Mouse (Mus musculus): ENCODE data around the gene Cdc42se2. TPM values are rescaled to one million over a fixed set of nuclear protein-coding genes. Genes with fewer than 3 reads are reported as not detected.

The Cdc42se2 gene
- total RNA-seq, 2 experiments from 2014 or later = 12.5 to 39.0 TPM

DNA sequence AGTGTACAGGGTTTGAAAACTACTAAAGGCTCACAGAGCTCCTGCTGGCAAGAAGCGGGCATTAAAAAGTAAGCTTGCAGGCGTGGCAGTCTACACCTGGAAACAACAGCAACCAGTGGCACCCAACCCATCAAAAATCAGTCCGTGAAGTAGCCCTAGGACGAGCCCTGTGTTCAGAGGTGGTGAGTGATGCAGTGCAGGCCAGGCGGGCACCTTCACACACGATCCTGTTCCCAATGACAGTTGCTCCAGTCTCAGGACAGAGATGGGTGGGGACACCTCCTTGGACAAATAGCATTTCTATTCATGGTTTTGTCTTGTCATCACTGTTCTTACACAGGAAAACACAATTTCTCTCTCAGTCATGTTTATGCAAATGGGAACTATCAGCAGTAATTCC is 65.4 kb downstream of the Cdc42se2 start:
- ATAC-seq (replicated peaks; ENCODE audit: low FRiP score, poor library complexity, severe bottlenecking) = no peak

DNA sequence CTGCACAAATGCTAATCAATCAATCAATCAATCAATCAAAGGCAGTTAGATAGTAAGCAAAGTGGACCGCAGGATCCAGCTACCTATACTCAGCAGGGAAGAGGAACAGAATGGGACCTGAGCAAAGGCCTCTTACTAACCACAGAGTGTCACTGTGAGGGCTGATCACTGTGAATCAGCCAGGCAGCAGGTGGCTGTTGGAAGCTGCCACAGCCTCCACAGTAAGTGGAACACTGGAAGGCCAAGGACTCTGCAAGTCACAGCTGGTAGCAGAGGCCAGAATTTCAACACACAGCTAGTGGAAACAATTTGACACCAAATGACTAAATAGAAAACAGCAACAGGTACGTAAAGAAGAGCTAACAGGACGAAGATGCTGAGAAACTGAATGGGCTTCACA is 68.9 kb downstream of the Cdc42se2 start:
- ATAC-seq (replicated peaks; ENCODE audit: low FRiP score, poor library complexity, severe bottlenecking) = no peak

DNA sequence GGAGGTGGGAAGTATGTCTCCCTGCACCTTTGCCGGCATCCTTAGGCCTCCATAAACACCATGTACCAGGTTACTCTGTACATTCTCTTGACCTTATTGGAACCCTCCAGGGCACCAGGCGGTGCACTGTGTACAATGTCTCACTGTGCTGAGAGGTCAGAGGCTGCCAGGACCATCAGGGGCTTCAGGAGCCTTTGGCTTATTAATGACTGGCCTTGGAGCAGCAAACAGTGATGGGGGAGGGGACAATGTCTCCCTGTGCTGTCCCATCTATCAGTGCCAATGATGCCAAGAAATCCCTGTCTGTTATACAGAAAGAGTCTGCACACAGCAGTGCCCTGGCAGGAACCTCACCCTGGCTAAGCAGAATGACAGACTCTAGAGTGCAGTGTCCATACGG is 69.6 kb downstream of the Cdc42se2 start:
- ATAC-seq (replicated peaks; ENCODE audit: low FRiP score, poor library complexity, severe bottlenecking) = no peak

- ATAC-seq (replicated peaks; ENCODE audit: low FRiP score, poor library complexity, severe bottlenecking) = no peak
These were observed 74.6 kb downstream of the Cdc42se2 start for GRCm38 (mm10) chr11:54712849-54713248.

GRCm38 (mm10) chr11:54710512-54711293 is 76.8 kb downstream of the Cdc42se2 start:
- no peak for ATAC-seq (replicated peaks; ENCODE audit: low FRiP score, poor library complexity, severe bottlenecking)

GRCm38 (mm10) chr11:54709645-54710044 is 77.8 kb downstream of the Cdc42se2 start:
- ATAC-seq (replicated peaks; ENCODE audit: low FRiP score, poor library complexity, severe bottlenecking) = no peak

DNA sequence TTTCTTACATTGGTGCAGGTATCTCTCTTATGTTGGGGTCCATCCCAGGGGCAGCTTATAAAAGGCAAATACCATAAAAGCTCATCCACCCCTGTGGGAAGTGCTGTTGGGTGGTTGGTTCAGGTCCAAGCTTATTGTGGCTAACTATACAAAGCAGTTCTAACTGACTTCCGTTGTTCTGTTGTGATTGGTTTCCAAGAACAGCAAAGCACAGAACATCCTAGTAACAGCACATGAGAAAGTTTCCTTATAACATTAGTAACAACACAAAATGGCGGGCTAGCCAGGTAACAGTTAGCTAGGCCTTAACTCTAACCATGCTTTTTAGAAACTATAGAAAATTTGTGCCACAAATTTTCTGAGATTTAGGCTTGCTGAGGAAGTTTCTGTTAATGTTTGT is 79.3 kb downstream of the Cdc42se2 start:
- no peak for ATAC-seq (replicated peaks; ENCODE audit: low FRiP score, poor library complexity, severe bottlenecking)

GRCm38 (mm10) chr11:54703306-54703705 is 84.2 kb downstream of the Cdc42se2 start:
- 0 out of 2 replicates have a peak, but pooled peaks have one; percentile 42 for ATAC-seq (replicated peaks; ENCODE audit: low FRiP score, poor library complexity, severe bottlenecking)

GRCm38 (mm10) chr11:54701848-54702247 is 85.6 kb downstream of the Cdc42se2 start:
- no peak for ATAC-seq (replicated peaks; ENCODE audit: low FRiP score, poor library complexity, severe bottlenecking)

DNA sequence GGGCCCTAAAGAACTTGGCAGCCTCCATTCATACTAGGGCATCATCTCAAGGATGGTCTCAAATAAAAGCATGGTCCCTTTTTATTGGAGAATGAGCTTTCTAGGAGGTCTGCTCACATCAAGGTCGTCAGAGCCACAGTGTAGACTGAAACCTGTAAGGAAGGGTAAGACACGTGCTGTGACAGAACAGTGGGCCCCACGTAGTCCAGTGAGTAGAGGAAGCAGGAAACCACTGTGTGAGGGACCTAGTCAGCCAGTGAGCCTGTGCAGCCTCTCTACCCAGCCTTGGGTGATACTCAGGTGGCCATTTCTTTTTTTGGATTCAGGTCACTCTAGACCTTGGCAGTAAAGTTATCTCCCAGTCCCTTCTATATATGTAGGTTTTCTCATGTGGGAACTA is 87.5 kb downstream of the Cdc42se2 start:
- no peak for ATAC-seq (replicated peaks; ENCODE audit: low FRiP score, poor library complexity, severe bottlenecking)

GRCm38 (mm10) chr11:54698636-54699035 is 88.8 kb downstream of the Cdc42se2 start:
- no peak for ATAC-seq (replicated peaks; ENCODE audit: low FRiP score, poor library complexity, severe bottlenecking)

- ATAC-seq (replicated peaks; ENCODE audit: low FRiP score, poor library complexity, severe bottlenecking) = no peak
These were observed 89.9 kb downstream of the Cdc42se2 start for GRCm38 (mm10) chr11:54697611-54698010.

GRCm38 (mm10) chr11:54695951-54696350 is 91.5 kb downstream of the Cdc42se2 start:
- ATAC-seq (replicated peaks; ENCODE audit: low FRiP score, poor library complexity, severe bottlenecking) = no peak

GRCm38 (mm10) chr11:54694291-54694690 is 93.2 kb downstream of the Cdc42se2 start:
- no peak for ATAC-seq (replicated peaks; ENCODE audit: low FRiP score, poor library complexity, severe bottlenecking)

DNA sequence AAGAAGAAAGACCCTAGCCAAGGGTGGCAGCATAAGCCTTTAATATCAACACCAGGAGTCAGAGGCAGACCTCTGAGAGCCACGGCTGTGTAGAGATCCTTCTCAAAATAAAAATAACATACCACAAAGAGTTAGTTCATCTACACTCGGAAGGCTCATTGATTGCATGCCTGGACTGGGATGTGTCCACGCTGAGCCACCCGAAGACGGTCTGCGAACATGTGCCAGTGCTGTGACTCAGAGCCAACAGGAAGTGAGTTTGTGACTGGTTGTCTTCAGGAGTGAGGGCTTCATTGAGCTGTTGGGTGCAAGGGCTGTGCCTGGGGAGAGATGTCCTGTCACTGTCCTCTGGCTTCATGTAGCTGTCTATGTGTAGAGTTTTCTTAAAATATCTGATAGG is 93.8 kb downstream of the Cdc42se2 start:
- ATAC-seq (replicated peaks; ENCODE audit: low FRiP score, poor library complexity, severe bottlenecking) = no peak

DNA sequence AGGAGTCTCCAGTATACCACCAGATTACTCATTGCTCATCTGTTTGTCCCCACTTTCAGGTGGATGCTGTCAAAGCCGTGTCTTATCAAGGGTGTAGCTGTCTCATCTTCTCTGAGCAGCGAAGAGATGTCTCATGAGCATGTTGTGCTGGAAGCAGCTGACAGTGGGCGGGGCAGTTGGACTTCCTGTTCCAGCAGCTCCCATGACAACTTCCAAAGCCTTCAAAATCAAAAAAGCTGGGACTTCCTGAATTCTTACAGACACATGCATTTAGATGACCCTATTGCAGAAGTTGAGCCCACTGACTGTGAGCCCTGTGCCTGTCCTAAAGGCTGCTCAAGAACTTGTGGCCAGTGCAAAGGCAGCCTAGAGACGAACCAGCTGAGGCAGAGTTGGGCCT is 96.3 kb downstream of the Cdc42se2 start:
- no peak for ATAC-seq (replicated peaks; ENCODE audit: low FRiP score, poor library complexity, severe bottlenecking)

DNA sequence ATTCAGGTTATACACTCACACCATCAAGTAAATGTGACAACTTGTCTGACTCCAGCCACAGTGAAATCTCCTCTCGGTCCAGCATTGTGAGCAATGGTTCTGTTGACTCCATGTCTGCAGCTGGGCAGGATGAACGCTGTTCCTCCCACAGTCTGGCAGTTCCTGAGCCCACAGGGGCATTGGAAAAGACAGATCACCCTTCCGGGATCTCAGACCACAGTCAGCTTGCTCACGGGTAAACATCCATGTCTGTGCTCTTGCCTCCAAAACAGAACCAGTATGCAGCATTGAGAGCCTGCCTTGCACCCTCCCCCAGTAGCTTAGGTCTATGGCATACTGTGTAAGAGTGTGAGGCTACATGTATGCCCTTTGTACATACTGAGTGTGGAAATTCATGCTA is 97.3 kb downstream of the Cdc42se2 start:
- no peak for ATAC-seq (replicated peaks; ENCODE audit: low FRiP score, poor library complexity, severe bottlenecking)

DNA sequence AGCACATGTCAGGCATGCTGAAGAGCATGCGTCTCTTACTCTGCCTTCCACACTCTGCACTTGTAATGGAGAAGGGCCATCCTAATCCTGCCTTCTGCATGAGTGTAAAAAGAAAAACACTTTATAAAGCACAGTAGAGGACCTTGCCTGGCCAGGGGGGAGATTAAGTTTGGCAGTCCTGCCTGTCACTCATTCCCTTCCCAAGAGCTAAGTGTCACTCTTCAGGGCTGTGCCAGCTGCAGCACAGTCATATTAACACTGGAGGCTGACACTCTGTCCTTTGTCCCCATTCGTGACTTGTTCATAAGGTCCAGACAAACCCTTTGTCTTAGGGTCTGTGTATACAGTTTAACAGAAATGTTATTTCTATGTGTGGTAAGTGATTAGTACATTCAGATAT is 102.6 kb downstream of the Cdc42se2 start:
- ATAC-seq (replicated peaks; ENCODE audit: low FRiP score, poor library complexity, severe bottlenecking) = no peak

GRCm38 (mm10) chr11:54679141-54679540 is 108.3 kb downstream of the Cdc42se2 start:
- no peak for ATAC-seq (replicated peaks; ENCODE audit: low FRiP score, poor library complexity, severe bottlenecking)

GRCm38 (mm10) chr11:54675792-54676489 is 111.5 kb downstream of the Cdc42se2 start:
- ATAC-seq (replicated peaks; ENCODE audit: low FRiP score, poor library complexity, severe bottlenecking) = no peak

DNA sequence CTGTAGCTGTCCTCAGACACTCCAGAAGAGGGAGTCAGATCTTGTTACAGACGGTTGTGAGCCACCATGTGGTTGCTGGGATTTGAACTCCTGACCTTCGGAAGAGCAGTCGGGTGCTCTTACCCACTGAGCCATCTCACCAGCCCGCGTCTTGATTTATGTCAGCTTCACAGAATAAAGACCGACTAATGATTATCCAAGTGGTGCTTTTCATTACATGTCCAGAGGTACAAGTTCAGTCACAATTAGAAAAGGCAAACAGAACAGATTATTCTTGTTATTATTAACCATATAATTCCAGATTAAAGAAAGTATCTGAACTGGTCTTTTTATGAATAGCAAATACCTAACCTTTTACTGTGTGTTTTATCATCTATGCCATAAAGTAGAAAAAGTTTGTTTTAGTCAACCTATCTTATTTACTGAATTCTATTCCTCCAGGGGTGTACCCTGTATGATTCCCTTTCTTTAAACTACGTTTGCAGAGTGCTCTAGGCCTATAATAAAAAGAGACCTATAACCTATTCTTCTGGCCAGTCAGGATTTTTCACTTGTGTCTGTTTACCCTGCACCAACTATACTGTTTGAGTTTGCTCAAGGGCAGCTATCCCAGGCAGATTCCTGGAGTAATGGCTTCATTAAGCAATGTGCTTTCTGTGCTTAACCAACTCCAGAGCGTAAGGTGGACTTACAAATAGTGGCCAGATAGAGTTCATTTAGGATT is 113.7 kb downstream of the Cdc42se2 start:
- ATAC-seq (replicated peaks; ENCODE audit: low FRiP score, poor library complexity, severe bottlenecking) = no peak
